Mouse (Mus musculus): ENCODE measurements around the gene BC055324. TPM values are rescaled to one million over a fixed set of nuclear protein-coding genes. Genes with fewer than 3 reads are reported as not detected.
A peak's percentile ranks its signal among the peaks of the same experiment; 100 is the strongest.

Gene BC055324
- total RNA-seq, 2 experiments from 2014 or later, result 0.70 to 2.0 TPM

DNA sequence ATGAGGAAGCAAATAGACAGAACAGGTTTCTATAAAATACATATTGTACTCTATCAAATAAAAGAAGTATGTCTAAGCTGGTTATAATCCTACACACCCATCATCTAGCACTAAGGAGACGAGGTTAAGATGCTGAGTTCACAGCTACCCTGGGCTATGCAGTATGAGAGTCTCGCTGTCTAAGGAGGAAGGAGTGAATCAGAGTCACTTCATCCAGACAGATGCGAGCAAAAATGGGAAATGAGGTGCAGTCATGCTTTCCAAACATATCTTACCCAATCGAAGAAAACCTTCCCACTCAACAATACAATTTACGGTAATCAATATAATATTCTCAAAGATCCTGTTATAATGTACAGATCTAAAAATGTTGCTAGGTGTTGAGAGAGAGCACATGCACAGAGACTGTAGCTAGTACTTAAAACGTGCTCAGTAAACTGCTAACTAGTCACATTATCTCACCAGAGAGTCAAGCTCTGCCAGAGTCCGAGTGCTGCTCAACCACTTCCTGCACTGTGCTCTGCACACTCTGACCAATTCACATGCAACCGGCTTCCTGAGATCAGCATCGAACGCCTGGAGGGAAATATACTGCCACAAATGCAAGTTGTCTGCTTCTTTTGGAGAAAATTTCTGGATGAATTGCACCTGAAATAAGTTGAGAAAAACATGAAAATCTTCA lies 30.4 kb downstream of the BC055324 start:
- DNase-seq (ENCODE audit: extremely low spot score in 1 of 2, low spot score in 1 of 2), result no peak

DNA sequence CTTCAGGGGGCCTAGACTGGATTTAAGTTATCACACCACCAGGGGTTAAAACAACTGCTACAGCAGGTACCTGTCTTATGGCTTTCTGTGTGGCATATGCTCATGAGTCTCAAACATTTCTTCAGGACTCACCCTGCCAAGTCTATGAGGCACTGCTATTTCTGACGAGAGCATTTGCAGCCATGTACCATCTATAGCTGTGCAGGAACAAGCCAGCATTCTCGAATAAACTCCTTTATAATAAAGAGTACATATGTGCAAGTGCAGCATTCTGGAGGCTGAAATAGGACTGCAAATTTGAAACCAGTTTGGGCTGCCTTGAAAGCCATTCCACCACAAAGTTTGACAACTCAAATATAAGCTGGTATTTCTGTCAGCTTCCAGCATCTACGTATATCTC lies 36.6 kb downstream of the BC055324 start:
- DNase-seq (ENCODE audit: extremely low spot score in 1 of 2, low spot score in 1 of 2), result no peak

DNA sequence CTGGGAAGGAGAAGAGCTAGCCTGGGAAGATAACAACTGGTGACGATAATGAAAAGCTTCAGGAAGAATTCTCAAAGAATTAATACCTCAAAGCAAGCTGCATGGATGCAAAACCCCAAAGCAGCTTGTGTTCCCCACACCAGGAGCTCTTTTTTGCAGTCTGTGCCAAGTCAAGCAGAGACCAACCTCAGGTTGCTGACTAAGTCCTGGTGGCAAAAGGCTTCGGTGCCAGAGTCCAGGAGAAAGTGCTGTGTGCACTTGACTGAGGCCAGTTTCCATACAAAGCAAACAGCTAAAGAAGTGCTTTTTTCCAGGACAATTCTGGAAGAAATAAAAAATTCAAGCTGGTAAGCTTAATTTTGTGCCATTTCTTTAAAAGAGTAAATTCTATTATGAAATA lies 41.2 kb downstream of the BC055324 start:
- no peak for DNase-seq (ENCODE audit: extremely low spot score in 1 of 2, low spot score in 1 of 2)

DNA sequence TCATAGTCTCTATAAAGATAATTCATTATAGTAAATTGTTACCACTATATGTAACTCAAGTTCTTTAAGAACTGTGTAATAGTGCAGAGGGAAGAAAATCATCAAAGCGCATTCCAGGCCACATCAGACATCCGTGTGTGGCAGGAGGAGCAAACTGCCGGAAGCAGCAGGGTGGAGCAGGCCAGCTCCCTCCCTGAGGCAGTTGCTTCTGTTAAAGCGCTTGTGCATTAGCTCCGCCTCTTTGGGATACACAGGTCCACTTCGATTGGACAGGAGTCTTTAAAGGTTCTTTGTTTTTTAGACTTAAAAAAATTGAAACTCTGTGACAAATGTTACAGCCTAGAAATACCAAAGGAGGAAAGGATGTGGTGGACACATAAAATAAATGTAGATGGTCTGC lies 52.5 kb downstream of the BC055324 start:
- no peak for DNase-seq (ENCODE audit: extremely low spot score in 1 of 2, low spot score in 1 of 2)

DNA sequence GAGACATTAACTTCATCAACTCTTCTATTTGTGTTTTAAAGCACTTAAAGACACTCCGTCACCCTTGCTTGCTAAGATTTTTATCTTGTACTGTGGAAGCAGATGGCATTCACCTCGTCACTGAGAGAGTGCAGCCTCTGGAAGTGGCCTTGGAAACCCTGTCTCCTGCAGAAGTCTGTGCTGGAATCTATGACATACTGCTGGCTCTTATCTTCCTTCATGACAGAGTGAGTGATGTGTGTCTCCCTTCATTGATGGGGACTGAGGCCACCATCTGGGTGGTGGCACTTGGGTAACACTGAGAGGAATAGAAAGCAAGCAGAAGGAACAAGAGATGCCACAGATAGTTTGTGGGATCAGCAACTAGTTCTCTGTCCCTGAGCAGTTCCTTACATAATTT lies 60.0 kb downstream of the BC055324 start:
- no peak for DNase-seq (ENCODE audit: extremely low spot score in 1 of 2, low spot score in 1 of 2)

DNA sequence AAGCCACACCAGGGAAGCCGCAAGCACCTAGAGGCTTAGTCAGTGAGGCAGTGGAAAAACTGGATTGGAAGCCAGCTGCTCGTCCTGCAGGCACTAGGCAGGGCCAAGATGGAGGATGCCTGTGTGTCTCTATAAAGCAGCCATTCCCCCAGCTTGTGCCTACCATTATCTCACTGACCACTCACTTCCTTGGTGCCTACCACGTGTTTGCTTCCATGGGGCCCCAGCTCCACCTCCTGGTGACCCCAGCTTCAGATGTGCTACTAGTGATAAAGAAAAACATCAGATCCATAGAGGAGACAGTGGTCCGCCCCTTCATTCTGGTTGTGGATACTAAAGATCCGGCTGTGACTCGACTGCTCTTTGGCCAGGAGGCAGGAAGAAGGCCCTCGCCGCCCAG lies 62.8 kb downstream of the BC055324 start:
- no peak for DNase-seq (ENCODE audit: extremely low spot score in 1 of 2, low spot score in 1 of 2)

DNA sequence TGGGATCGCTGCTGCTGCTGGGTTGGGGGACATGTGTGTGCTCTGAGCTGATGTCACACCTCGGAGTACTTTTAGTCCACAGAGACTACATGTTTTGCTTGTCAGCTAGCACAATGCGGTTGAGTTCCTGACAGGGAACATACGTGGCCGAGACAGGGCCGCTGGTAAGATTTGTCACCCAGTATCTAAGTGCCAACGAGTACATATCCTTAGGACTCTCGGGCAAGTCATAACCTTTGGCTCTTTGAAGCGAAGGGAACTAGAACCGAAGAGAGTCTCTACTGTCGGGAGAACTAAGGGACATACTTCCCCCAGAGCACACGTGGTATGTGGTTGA lies 64.2 kb downstream of the BC055324 start:
- no peak for DNase-seq (ENCODE audit: extremely low spot score in 1 of 2, low spot score in 1 of 2)

DNA sequence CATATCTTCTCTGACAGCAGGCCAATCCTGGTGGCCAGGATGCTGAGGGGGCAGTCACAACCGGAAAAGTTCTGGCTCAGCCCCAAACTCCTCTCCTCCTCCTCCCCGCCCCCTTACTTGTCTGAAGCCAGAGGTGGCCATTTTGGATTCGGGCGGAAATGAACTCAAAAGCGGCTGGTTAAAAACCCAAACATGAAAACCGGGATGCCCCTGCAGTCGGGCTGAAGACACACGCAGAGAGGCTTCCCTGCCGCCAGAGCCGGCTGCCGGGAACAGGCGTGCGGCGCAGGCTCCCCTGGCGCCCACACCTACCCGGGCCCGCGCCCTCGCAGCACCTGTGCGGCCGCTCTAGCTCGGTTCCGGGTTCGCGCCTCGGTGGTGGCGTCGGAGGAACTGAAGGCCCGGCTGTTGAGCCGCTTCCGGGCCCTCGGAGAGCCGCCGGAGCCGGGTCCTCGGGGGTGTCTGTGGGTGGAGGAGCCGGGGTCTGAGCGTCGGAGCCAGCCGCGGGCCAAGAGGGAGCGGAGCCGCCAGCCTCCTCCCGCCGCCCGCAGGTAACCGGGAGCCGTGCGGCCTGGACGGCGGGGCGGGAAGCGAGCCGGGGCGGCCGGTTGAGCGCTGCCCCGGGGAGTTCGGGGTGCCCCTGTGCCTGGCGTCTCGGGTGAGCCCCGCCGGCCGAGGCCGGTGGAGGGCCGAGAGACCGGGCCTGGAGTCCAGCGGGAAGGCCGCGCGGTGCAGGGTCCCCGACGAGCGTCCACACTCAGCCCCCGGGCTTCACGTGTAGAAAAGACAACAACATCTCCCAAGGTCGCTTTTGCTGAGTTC lies 64.7 kb downstream of the BC055324 start:
- peak; percentile 82 to 86 for DNase-seq (ENCODE audit: extremely low spot score in 1 of 2, low spot score in 1 of 2)

DNA sequence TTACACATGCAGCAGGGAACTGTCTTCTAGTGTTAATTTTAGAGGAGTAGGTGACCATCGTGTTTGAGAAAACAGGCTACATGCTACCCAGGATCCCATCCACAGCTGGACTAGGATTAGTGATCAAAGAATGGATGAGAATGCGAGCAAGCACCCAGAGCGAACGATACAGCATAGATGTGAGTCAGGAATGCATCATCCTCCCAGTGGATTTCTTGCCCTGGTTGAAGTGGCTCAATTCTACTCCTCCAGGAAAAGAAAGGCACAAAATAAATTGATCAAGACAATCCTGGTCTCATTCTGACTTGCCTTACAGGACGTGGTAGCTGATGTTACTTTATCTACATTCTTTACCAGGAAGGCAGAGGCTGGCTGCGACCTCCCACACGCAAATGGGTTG lies 65.8 kb downstream of the BC055324 start, which contains the start of gene Scyl3:
Gene Scyl3 (plus strand): TSS at position 255 of the 400 bp plus-strand sequence.
- DNase-seq (ENCODE audit: extremely low spot score in 1 of 2, low spot score in 1 of 2), result no peak

DNA sequence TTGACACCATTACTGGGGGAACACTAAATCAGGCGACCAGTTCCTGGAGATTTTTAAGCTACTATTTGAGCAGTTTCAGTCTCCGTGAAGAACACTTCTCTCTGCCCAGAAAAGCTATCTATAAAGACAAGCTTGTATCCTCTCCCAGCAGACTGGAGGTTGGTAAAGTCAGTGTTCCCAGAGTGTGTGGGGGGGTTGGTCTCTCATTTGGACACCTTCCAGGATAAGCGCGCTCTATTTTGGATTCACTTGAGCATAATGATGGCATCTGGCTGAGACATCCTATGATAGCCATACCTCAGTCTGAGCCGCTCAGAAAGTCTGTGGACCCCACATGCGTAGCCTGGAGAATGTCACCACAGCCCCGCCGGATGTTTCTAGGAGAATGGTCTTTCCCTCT lies 70.5 kb downstream of the BC055324 start:
- DNase-seq (ENCODE audit: extremely low spot score in 1 of 2, low spot score in 1 of 2), result no peak

DNA sequence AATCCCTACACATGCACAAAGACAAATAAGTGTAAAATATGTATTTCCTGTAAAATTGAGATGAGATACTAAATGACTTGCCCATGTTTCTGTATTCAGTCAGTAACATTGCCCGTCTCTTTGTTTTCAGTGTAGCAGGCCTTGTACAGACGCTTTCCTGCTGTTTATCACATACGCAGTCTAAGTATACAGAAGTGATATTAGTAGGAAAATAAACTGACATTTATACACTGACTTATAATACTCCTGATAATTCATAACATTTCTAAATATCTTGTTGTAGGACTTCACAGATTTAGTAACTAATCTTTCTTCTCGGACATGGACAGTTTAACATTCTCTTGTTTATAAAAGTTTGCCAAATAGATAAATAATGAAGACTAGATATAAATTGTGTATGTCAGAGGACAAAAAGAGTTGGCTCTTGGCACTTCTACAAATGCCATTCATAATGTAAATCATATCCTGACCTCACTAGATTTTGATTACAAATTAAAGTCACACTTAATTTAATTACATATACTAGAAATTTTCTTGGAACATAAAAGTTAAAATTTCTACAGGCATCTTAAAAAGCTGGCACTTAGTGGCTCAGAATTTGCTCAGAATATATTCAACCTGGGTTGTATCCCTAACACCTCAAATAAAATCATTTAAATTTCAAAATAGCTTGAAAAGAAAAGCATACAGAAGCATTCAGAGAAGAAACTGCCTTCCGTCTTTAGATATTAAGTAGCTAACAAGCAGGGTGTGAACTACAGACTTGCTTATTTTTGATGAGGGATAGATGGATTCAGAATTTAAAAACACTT lies 77.0 kb downstream of the BC055324 start:
- no peak for DNase-seq (ENCODE audit: extremely low spot score in 1 of 2, low spot score in 1 of 2)

DNA sequence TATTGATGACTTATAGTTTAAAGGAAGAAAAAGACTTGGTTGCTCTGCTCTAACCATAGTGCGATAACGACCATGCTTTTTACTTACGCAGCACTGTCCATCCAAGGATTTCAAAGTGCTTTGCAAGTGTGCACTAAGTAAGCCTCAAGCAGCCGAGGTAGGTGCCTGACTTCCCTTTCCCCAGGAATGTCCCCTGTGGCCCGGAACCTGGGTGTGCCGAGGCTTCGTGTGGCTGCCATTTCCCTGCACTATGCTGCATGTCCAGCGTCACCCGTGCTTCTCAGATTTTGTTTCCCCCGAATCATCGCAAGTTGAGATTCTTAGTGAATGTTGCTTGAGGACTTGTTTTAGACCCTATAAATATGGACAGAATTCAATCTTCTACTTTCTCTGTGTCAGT lies 82.6 kb downstream of the BC055324 start:
- no peak for DNase-seq (ENCODE audit: extremely low spot score in 1 of 2, low spot score in 1 of 2)

DNA sequence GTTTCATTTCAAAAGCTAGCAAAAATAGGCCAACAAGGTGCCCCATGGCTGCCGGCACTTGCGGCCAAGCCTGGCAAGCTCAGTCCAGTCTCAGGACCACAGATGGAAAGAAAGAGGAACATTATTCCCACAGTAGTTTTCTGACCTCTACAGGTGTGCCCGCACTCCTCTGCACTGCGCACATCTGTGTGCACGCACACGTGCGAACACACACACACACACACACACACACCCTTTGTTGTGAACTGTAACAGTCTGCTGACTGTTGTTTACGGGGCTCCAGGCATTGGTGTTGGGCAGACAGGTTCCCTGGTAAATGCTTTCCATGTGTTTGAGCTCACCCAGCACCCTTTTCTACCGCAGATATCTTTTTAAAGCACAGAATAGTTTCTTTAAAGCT lies 83.8 kb downstream of the BC055324 start:
- no peak for DNase-seq (ENCODE audit: extremely low spot score in 1 of 2, low spot score in 1 of 2)

DNA sequence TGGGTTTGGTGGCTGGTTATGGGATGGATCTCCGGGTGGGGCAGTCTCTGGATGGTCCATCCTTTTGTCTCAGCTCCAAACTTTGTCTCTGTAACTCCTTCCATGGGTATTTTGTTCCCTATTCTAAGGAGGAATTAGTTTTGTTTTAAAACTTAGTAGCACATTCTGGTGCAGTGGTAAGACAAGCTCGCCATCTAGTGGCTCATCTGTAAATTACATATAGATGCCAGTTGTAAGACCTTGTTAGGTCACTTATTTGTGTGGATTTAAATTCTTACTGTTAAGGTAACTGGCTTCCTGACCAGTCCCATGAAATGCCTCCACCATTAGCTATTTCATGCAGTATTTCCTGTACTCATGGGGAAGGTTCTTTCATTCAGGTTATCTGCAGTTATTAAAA lies 84.3 kb downstream of the BC055324 start:
- no peak for DNase-seq (ENCODE audit: extremely low spot score in 1 of 2, low spot score in 1 of 2)

DNA sequence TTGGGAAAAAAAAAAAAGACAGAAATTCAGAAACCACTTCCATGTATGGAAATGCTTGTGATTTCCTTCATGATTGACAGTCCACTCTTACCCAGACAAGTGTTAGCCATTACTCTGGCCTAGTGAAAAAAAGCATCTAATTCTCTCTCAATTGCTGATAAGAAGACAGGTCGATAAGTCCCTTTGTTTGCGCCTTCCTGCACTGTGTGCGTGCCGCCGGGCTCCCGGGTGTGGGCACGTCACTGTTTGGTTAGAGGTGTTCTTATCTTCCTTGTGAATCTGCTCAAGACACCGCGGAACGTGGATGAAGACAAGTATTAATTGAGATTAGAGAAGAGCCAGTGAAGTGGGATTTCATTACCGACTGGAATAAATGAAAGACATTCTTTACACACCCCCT lies 86.2 kb downstream of the BC055324 start:
- DNase-seq (ENCODE audit: extremely low spot score in 1 of 2, low spot score in 1 of 2), result no peak

DNA sequence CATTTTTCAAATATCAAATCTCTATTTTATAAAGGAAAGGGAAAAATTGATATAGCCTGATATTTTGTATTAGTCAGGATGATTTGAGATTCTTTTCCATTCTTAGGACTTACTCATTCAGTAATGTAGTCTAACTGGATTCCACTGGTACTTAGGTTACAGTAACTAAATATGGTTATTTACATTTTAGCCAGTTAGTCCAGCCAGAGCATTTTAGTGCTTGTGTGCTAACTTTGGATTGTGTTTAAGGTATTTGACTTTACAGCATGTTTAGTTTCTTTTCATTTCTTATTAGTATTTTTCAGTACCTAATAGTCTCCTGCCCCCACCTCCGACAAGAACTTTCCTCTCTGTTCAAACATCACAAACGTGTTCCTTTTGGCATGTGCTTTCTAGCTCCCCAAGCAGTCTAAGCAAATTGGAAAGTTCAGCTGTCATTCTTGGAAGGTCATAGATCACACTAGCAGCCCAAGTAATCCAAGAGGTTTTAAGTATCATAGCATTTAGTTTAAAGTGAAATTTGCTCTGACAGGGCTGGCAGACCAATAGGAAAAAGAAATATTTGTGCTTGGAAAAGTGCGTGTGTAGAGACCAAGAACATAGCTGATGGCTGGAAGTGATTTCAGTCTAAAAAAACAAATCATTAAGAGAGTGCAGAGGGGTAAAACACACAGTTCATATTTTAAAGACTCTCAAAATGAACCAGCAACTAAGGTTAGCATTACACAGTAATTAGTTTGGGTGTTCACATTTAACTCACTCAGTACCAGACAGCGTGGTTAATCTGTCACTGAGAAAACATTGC lies 87.4 kb downstream of the BC055324 start:
- DNase-seq (ENCODE audit: extremely low spot score in 1 of 2, low spot score in 1 of 2), result no peak

DNA sequence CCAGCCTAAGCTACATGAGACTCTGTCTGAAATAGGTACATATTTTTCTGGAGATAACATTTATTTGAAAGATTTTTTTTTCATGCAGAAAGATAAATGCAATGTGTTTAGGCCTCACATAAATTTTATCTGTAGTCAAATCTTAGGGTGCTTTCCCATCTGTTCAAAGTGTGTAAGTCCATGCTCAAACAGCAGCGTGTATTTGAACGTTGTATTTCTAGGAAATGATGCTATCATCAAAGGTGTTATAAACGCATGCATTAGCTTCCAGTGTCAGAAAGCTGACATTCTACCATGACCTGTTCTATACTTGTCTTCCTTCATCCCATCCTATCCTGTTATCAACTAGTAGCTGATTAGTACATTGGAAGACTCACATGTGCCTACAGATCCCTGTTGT lies 91.2 kb downstream of the BC055324 start:
- no peak for DNase-seq (ENCODE audit: extremely low spot score in 1 of 2, low spot score in 1 of 2)

DNA sequence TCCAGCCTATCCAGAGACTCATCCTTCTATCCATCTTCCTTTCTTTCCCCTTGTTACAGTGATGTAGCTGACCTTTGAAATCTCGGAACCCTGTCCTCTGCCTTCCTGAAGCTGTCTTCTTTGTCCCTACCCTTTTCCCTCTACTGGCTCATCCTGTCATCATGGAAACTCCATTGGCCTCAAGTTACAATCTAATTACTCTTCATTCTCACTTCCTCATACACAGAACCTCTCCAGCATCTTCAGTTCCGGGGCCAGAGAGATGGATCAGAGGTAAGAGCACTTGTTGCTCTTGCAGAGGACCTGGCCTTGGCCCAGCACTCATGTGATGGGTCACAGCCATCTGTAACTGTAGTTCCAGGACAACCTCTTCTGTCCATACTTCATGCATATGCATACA lies 94.4 kb downstream of the BC055324 start:
- no peak for DNase-seq (ENCODE audit: extremely low spot score in 1 of 2, low spot score in 1 of 2)

DNA sequence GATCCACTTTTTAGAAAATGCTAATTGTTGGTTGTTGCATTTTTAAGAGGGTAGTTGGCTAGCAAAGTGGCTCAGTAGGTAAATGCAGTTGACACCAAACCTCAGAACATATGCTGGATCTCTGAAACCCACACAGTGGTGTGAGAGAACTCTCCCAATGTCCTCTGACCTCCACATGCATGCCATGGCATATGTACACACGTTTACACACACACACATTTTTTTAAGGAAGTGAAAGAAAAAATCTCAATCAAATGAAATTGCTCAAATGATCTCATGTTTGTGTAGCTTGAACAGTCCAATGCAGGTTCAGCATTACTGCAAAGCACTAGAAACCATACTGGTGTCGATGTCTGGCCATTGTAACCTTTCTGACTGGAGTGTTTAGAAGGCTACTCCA lies 95.0 kb downstream of the BC055324 start:
- no peak for DNase-seq (ENCODE audit: extremely low spot score in 1 of 2, low spot score in 1 of 2)

DNA sequence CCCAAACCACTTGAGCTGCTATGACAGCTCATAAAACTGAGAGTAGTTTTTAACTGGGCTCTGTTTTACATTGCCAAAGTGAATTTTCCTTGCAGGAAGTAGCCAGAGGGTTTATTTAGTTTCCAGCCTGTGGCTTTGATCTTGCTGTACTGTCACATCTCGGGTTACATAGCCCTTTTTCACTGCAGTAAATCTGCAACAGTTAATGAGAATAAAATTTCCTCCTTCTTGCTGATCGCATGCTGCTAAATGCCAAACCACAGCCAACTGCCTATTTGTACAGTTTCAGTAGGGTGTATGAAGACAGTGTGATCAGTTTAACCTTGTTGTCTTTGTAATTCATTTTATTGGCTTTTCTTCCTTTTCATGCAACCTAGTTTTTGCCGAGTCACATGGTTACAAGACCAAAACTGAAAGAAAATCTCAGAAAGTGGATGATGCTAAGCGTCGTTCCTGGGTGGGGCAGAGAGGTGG lies 96.3 kb downstream of the BC055324 start:
- DNase-seq (ENCODE audit: extremely low spot score in 1 of 2, low spot score in 1 of 2), result no peak
